Mouse (Mus musculus): Measurements from ENCODE around the gene Slc39a2. TPM values are rescaled to one million over a fixed set of nuclear protein-coding genes. Genes with fewer than 3 reads are reported as not detected.
"Not testable (repeated sequence)": the region's sequence is repeated elsewhere in the genome, so short reads cannot be mapped to it uniquely, and the experiment has no call there.

The Slc39a2 gene
- total RNA-seq (2021), result 1 to 10 TPM; 3.8 to 4.3 TPM
- long read RNA-seq, experiment 1, partial matches to known transcripts, result 0 of 1 reads
- long read RNA-seq, experiment 1, other reads (novel, unspliced or antisense), result 0 of 1 reads
- long read RNA-seq, experiment 2, partial matches to known transcripts, result 0 of 1 reads
- long read RNA-seq, experiment 2, other reads (novel, unspliced or antisense), result 0 of 1 reads

- DNase-seq (ENCODE audit: low spot score in 2 of 2), result no peak
- intact Hi-C loops (cut with DNase I), result no loop called here
Observed at GRCm38 (mm10) chr14:51892191-51892939, at the start of gene Slc39a2. Slc39a2 (plus strand) TSS chr14:51892889.

GRCm38 (mm10) chr14:51843882-51844281, 48.8 kb upstream of the Slc39a2 start:
- DNase-seq (ENCODE audit: low spot score in 2 of 2), result no peak
- intact Hi-C loops (cut with DNase I), result no loop called here

- intact Hi-C loops (cut with DNase I), result no loop called here
- no peak for DNase-seq (ENCODE audit: low spot score in 2 of 2)
Observed at GRCm38 (mm10) chr14:51846566-51846965, 46.1 kb upstream of the Slc39a2 start.

GRCm38 (mm10) chr14:51851006-51851405, 41.7 kb upstream of the Slc39a2 start:
- DNase-seq (ENCODE audit: low spot score in 2 of 2); intact Hi-C loops (cut with DNase I): not testable (repeated sequence)

GRCm38 (mm10) chr14:51853399-51853798, 39.3 kb upstream of the Slc39a2 start, which contains the start of gene Ear6:
Ear6 (plus strand) TSS chr14:51853699.
- DNase-seq (ENCODE audit: low spot score in 2 of 2), result no peak
- intact Hi-C loops (cut with DNase I), result no loop called here

GRCm38 (mm10) chr14:51855280-51855679, 37.4 kb upstream of the Slc39a2 start:
- intact Hi-C loops (cut with DNase I); DNase-seq (ENCODE audit: low spot score in 2 of 2): not testable (repeated sequence)

- intact Hi-C loops (cut with DNase I), result not testable (repeated sequence)
- DNase-seq (ENCODE audit: low spot score in 2 of 2), result peak in 1 of 2 experiments; percentile 20
Observed at GRCm38 (mm10) chr14:51863603-51864002, 29.1 kb upstream of the Slc39a2 start.

GRCm38 (mm10) chr14:51870756-51871155, 21.9 kb upstream of the Slc39a2 start:
- no peak for DNase-seq (ENCODE audit: low spot score in 2 of 2)
- intact Hi-C loops (cut with DNase I), result no loop called here

GRCm38 (mm10) chr14:51871741-51872140, 20.9 kb upstream of the Slc39a2 start:
- no peak for DNase-seq (ENCODE audit: low spot score in 2 of 2)
- intact Hi-C loops (cut with DNase I), result no loop called here

GRCm38 (mm10) chr14:51877517-51877916, 15.2 kb upstream of the Slc39a2 start:
- intact Hi-C loops (cut with DNase I), result no loop called here
- DNase-seq (ENCODE audit: low spot score in 2 of 2), result no peak

GRCm38 (mm10) chr14:51883527-51884030, 9.1 kb upstream of the Slc39a2 start:
- intact Hi-C loops (cut with DNase I), result no loop called here
- DNase-seq (ENCODE audit: low spot score in 2 of 2), result peak; percentile 74 to 95

GRCm38 (mm10) chr14:51884031-51884544, 8.6 kb upstream of the Slc39a2 start:
- no peak for DNase-seq (ENCODE audit: low spot score in 2 of 2)
- intact Hi-C loops (cut with DNase I), result no loop called here

GRCm38 (mm10) chr14:51884598-51885331, 7.9 kb upstream of the Slc39a2 start, which contains the start of gene Mettl17:
Mettl17 (plus strand) TSS chr14:51884842.
- intact Hi-C loops (cut with DNase I), result no loop called here
- DNase-seq (ENCODE audit: low spot score in 2 of 2), result peak; percentile 92 to 97

GRCm38 (mm10) chr14:51886051-51886450, 6.6 kb upstream of the Slc39a2 start:
- intact Hi-C loops (cut with DNase I), result no loop called here
- no peak for DNase-seq (ENCODE audit: low spot score in 2 of 2)

- intact Hi-C loops (cut with DNase I), result no loop called here
- DNase-seq (ENCODE audit: low spot score in 2 of 2), result no peak
Observed at GRCm38 (mm10) chr14:51889833-51890232, 2.9 kb upstream of the Slc39a2 start.

GRCm38 (mm10) chr14:51893094-51893794, 555 bp downstream of the Slc39a2 start:
- no peak for DNase-seq (ENCODE audit: low spot score in 2 of 2)
- intact Hi-C loops (cut with DNase I), result no loop called here

- intact Hi-C loops (cut with DNase I), result no loop called here
Observed at GRCm38 (mm10) chr14:51893809-51894208, 1.1 kb downstream of the Slc39a2 start.

GRCm38 (mm10) chr14:51895071-51895470, 2.4 kb downstream of the Slc39a2 start:
- no peak for DNase-seq (ENCODE audit: low spot score in 2 of 2)
- intact Hi-C loops (cut with DNase I), result no loop called here

More at GRCm38 (mm10) chr14:51893809-51894208, 1.1 kb downstream of the Slc39a2 start:
- DNase-seq (ENCODE audit: low spot score in 2 of 2), result no peak

- intact Hi-C loops (cut with DNase I), result no loop called here
- no peak for DNase-seq (ENCODE audit: low spot score in 2 of 2)
Observed at GRCm38 (mm10) chr14:51896019-51896418, 3.3 kb downstream of the Slc39a2 start.

Measured in left cerebral cortex, postnatal 14 days (tissue).